Mouse (Mus musculus): ENCODE data around the gene Morn1.

GRCm38 (mm10) chr4:155163685-155164084 lies 77.3 kb downstream of the Morn1 start:
- TF ChIP-seq POLR2A (IDR thresholded peaks at IDR 0.05; ENCODE audit: borderline replicate concordance, extremely low read depth, low read depth, low read length): no peak
- TF ChIP-seq CTCF (IDR thresholded peaks at IDR 0.05; ENCODE audit: insufficient read depth, low read length): no peak

All from lung, adult 2 months (tissue).